Mouse (Mus musculus) gastrocnemius, postnatal 10 days (tissue): ENCODE results near the gene Prr29. TPM values are rescaled to one million over a fixed set of nuclear protein-coding genes. Genes with fewer than 3 reads are reported as not detected.
A peak's percentile ranks its signal among the peaks of the same experiment; 100 is the strongest.
"Not testable (repeated sequence)": the region's sequence is repeated elsewhere in the genome, so short reads cannot be mapped to it uniquely, and the experiment has no call there.

Source experiments
- DNase-seq: peaks from one replicate; pipeline ENCODE4 v3.0.0; 2021; ENCODE audit warnings: mixed read lengths
- total RNA-seq, 2 experiments: library from RNA; stranded (reverse); gene quantifications; 2 replicates each; pipeline ENCODE4 v1.2.3; 2021

Prr29 gene
- total RNA-seq, 2 experiments from 2014 or later, result 11.4 to 11.5 TPM

DNA sequence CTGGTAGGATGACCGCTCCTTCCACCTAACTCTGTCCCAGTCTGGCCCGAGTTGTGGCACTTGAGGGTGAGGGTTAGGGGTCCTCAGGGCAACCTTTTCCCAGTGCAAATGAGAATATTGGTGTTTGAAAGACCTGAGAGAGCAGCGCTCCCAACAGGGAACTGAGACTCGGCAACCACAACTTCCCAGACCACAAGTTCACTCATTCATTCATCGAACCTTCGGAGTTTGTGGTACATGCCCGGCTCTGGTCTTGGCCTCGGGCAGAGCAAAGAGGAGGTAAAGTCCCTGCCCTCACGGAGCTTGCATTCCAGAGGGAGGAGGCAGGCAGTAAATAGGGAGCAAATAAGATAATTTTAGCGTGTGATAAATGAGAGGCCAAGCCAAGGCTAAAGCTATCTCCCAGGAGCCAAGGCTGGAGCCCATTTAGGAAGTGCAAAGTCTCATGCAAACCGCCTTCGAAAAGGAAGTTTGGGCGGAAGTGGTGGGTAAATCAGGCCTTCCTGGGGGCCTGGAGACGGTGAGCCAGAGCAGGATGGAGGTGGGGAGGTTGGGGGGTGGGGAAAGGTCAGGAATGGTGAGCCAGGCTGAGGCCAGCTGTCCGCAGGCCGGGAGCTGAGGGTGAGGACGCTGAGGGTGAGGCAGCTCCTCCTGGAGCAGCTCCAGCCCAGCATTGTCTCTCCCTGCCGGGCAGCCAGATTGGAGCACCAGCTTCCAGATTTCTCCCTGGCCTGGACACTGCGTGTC is 9.7 kb upstream of the Prr29 start:
- DNase-seq, result peak; percentile 48

DNA sequence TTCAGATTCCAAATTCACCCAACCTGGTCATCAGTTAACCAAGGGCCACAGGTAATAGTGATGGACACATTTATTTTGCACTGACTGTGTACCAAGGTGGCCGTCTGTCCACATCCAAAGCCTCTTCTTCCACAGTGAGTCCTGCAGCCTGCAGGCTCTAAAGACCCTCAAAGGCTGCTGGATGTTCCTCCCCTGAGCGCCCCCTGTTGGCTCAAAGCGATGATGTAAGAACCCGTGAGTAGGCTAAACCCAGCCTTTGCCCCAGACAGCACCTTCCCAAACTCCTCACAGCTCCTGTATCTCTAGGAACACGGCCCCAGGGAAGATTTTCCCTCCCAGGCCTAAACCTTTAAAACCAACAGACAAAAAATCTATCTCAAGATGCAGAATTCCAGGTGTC is 5.9 kb upstream of the Prr29 start:
- DNase-seq, result no peak

DNA sequence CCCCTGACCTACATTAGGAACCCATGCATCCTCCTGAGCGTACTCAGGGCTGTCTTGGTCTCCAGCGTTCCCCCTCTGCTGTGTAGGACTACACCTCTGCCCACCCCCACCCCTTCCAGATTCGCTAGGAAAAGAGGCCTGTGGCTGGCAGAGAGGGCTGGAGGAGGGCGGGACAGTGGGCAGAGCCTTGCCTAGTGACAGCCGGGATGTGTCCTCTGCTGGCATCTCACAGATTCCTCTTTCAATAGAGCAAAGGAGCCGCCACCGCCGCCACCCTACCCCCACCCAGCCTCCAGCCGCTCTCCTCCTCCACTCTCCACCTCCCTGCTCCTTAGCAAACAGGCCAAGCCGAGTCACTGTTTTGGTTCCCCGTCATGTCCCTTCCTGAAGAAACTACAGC is 560 bp upstream of the Prr29 start:
- DNase-seq, result peak; percentile 58

- peak; percentile 91 for DNase-seq
Measured at GRCm38 (mm10) chr11:106366316-106366715, 1.0 kb downstream of the Prr29 start.

DNA sequence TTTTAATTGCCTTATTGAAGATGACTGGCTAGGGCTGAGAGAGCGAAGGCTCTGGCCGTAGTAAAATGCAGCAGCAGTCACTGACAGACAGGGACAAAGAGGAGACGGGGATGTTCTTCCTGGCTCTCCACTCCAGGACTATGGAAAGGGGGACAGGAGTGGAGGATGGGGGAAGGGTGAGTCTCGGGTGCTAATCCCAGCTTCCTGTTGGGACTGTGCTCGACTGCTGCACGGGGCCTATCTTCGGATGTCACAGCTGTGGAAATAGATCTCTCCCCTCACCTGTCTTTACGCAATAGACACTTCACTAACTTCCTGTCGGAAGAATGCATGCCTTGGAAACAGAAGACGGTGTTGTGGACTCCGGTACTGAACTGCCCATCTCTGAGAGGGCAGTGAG is 8.7 kb downstream of the Prr29 start:
- no peak for DNase-seq

DNA sequence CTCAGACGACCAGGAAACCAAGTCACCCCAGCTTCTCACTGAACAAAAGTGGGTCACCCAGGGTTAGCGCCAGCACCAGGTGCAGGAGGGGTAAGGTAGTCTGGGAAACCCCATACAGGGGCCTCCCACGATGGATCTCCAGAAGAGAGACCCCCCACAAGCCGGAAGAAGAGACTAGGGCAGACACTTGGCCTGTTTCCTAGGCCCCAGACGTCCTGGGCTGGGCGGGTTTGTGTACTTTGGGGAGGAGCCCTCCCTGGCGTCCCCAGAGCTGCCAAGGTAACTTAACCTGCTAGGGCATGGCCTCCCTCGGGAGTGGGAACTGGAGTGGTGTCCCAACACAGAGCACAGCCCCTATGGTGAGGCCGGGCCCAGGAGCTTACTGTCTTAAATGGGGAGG is 9.3 kb downstream of the Prr29 start:
- no peak for DNase-seq

GRCm38 (mm10) chr11:106374979-106375378 is 9.7 kb downstream of the Prr29 start:
- no peak for DNase-seq

DNA sequence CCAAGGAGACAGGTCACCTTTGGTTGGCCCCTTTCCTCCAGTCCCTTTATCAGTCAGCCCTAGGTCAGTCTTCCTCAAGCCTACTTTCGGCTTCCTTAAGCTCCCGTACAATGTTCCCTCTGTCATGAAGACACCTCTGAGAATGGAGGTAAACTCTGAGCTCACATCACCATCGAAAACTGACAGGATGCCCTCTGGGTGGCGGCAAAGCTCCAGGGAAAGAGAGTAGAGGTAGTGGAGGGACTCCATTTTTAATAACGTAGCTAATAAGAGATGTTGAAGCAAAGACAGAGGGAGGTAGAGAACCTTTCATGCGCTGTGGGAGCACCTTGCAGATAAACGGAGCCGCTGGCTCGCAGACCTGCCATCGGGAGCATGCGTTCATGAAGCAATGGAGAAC is 15.7 kb downstream of the Prr29 start:
- no peak for DNase-seq

GRCm38 (mm10) chr11:106381883-106382282 is 16.6 kb downstream of the Prr29 start:
- no peak for DNase-seq

DNA sequence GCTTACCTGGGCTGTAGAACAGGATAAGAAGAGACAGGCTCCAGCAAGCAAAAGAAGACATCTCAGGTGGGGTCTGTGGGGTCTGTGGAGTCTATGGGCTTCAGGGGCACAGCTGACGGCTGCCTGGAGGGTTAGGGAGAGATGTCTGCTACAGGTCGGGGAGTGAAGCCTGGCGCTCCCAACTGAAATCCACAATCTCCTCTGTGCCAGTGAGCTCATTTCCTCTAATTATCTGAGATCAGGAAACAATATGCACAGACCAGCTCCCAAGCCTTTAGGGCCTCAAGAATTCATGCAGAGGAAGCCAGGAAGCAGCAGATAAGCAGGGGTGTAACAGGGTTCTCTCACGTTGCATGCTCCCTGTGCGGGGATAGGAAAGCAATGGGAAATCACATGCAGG is 17.2 kb downstream of the Prr29 start:
- no peak for DNase-seq

DNA sequence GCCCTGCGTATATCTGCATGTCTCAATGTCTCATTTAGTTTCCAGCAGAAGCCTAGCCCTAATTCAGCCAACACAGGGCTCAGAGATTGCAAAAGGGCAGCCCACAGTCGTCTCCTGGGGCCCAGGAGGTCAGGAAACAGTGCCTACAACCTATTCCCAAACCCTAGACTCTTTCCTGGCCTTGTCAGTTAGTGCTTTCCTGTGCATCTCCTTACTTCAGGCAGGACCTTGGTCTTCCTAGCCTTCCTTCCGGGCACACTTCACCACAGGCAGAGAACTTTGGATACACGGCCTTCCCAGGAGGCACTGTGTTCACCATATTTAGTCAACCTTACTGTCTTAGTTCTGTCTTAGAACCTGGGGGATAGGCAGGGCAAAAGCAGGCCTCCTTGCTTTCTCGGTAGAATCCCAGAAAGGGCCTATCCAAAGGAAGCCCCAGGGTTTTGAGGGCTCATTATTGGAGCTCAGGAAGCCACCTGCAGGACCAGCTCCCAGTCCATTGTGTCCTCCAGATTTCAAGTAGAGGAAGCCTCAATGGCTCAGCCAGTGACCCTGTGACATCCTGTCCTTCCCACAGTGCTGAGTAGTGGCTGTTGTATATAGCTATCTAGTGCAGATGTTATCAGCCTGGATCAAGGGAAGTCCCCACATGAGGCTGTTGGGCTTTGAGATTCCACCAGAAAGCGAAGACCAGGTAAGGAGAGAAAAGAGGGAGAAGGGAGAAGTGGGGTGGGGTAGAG is 17.9 kb downstream of the Prr29 start:
- no peak for DNase-seq

DNA sequence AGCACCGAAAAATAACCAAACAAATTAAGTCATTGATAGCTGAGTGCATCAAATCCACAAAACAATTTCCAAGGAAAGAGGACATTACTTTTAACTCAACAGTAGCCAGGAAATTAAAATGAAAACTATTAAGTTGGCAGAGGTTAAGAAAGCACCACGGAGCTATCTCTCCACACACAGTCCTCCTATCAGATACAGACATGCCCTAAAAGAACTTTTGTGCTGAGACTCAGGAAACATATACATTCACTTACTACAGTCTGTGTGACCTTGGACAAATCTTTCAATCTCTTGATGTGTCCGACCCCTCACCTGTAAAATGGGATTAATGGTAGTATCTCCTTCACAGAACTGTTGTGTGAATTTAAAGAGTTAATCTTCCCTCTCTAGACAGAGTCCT is 21.1 kb downstream of the Prr29 start:
- DNase-seq, result no peak

GRCm38 (mm10) chr11:106387020-106387419 is 21.7 kb downstream of the Prr29 start:
- no peak for DNase-seq

DNA sequence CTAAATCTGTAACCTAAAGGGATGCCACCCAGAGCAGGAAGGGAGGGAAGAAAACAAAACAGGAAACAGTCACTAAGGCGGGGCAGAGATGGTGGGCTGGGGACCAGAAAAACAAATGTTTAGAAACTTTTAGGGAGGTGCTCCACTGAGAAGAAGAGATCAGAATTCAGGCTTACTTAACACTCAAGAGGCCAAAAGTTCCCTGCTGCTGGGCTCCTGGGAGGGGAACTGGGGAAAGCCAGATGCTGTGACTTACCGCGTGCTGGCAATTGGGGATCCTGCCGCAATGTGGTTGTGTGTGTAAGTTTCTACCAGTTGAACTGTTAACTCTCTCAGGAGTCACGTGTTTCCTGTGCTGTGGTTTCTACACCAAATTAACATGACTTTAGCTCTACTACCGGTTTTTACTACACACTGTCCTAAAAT is 22.5 kb downstream of the Prr29 start, which contains the start of gene Icam2:
Icam2 (minus strand) TSS at position 285 of the 426 bp plus-strand sequence.
- DNase-seq, result no peak

GRCm38 (mm10) chr11:106389611-106390010 is 24.3 kb downstream of the Prr29 start:
- no peak for DNase-seq

DNA sequence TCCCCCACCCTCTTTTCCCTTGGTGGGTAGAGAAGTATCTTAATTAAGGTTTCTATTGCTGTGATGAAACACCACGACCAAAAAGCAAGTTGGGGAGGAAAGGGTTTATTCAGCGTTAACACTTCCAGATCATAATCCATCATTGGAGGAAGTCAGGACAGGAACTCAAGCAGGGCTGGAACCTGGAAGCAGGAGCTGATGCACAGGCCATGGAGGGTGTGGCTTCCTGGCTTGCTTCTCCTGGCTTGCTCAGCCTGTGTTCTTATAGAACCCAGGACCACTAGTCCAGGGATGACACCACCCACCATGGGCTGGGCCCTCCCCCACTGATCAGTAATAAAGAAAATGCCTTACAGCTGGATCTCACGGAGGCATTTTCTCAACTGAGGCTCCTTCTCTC is 25.5 kb downstream of the Prr29 start:
- DNase-seq, result no peak

GRCm38 (mm10) chr11:106391546-106392188 is 26.4 kb downstream of the Prr29 start:
- DNase-seq, result peak; percentile 63

DNA sequence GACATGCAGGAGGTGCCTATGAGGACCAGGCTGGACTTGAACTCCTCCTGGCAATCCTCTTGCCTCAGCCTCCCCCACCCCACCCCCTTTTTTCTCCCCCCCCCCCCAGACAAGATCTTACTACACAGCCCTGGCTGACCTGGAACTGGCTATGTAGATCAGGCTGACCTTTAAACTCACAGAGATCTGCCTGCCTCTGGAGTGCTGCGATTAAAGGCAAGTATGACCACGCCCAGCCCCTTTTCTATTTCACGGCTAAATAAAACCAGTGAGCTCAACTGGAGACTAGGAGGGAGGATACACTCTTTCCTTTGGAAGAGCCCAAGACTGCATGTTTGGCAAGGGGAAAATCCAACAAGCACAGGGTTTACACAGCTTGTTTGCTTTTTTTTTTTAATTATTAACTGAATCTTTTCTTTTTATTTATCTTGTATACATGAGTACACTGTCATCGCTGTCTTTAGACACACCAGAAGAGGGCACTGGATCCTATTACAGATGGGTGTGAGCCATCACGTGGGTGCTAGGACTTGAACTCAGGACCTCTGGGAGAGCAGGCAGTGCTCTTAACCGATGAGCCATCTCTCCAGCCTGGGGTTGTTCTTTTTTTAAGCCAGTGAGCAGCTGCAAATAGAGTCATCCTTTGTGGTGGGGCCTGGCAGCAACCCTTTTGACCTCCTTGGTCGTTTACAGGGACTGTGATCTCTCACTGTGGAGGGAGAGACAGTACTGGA is 27.5 kb downstream of the Prr29 start:
- no peak for DNase-seq

GRCm38 (mm10) chr11:106393331-106393616 is 28.0 kb downstream of the Prr29 start:
- no peak for DNase-seq

DNA sequence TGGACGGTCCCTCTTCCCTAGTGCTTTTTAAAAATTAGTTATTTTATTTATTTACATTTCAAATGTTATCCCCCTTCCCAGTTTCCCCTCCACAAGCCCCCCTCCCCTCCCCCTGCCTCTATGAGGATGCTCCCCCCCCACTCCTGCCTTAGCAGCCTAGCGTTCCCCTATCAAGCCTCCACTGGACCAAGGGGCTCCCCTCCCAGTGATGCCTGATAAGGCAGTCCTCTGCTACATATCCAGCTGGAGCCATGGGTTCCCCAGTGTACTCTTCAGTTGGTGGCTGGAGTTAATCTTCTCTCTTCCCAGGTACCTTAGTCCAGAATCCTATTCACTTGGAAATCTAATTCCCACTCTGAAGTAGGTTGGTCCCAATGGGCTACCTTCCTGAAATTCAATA is 28.8 kb downstream of the Prr29 start:
- not testable (repeated sequence) for DNase-seq

DNA sequence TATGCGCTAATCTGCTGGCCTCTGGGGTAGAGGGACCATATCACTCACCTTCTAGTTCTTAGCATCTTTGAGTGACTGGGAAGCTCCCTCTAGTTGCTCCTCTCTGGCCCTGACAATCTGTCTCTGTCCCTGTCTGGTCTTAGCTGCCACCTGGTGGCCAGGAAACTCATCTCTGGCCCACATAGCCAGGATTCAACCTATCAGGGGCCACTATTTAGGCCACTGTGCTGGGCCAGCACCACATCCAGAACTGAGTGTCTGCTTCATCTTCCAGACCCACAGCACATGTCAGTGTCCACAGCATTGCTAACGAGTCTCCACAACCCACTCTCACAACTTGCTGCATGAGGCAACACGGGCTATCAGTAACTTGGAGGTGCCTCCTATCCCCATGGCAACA is 32.4 kb downstream of the Prr29 start:
- no peak for DNase-seq

DNA sequence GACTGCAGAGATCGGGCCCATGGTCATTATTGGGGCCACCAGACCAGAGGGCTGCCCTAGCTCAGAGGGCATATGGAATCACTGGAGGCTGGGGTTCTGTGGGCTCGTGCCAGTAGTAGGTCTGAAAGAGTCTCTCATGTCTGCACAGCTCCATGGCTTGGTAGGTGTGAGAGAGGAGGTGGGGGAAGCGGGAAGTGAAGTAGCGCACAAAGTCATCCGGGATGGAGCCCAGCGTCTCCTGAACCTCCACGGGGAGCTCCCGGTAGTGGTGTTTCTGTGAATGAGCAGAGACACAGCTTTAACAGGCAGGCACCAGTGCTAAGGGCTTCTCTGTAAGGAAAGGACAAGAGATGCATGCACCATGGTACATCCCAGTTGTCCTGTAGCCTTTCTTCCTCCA is 33.2 kb downstream of the Prr29 start:
- no peak for DNase-seq

DNA sequence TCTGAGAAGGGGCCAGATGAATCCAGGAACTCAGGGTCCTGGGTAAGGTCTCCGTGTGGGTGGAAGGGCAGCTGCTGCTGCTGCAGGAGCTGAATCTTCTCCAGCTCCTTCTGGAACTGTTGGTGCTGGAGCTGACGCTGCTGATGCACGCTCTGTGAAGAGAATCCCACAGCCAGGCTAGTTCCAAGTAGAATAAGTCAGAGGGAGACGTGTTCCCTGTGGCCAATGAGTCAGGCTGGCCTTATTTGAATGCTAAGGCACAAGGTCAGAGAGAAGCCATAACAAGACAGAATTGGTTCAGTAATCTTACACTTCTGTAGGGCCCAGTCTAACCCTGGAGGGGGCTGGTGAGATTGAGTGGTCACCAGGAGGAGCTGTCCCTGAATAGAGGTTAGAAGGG is 44.7 kb downstream of the Prr29 start:
- DNase-seq, result no peak
